Mouse (Mus musculus) gastrocnemius, postnatal 4 days (tissue): ENCODE data around the gene Gm6096. TPM values are rescaled to one million over a fixed set of nuclear protein-coding genes. Genes with fewer than 3 reads are reported as not detected.

Experiments
- total RNA-seq, 2 experiments: library from RNA; stranded (reverse); gene quantifications; 2 replicates each; pipeline ENCODE4 v1.2.3; 2021

Gene Gm6096
- total RNA-seq, 2 experiments from 2014 or later = not detected

Other genes with a start within 250 kb of the Gm6096 start
- not detected for gene Scgb2b27, start 237.1 kb upstream of the Gm6096 start, total RNA-seq
- not detected for gene Scgb1b27, start 229.6 kb upstream of the Gm6096 start, total RNA-seq
- not detected for gene Scgb1b30, start 155.6 kb upstream of the Gm6096 start, total RNA-seq
- 10 to 100 TPM; 24.0 to 29.0 TPM for gene Wtip, start 117.8 kb upstream of the Gm6096 start, total RNA-seq
- gene Uba2, start 81.4 kb upstream of the Gm6096 start, total RNA-seq = 10 to 100 TPM; 66.8 to 78.1 TPM
- 10 to 100 TPM; 22.6 to 23.8 TPM for gene Pdcd2l, start 54.4 kb upstream of the Gm6096 start, total RNA-seq
- gene Gpi1, start 20.7 kb upstream of the Gm6096 start, total RNA-seq = 100 to 1,000 TPM; 799 to 899 TPM
- 10 to 100 TPM; 67.0 to 74.9 TPM for gene 4931406P16Rik, start 62.5 kb downstream of the Gm6096 start, total RNA-seq
- gene Lsm14a, start 142.3 kb downstream of the Gm6096 start, total RNA-seq = 100 to 1,000 TPM in 1 of 2 experiments, 10 to 100 TPM in 1; 97.5 to 117 TPM